Mouse (Mus musculus): ENCODE results near the gene Tnfaip8l3.

DNA sequence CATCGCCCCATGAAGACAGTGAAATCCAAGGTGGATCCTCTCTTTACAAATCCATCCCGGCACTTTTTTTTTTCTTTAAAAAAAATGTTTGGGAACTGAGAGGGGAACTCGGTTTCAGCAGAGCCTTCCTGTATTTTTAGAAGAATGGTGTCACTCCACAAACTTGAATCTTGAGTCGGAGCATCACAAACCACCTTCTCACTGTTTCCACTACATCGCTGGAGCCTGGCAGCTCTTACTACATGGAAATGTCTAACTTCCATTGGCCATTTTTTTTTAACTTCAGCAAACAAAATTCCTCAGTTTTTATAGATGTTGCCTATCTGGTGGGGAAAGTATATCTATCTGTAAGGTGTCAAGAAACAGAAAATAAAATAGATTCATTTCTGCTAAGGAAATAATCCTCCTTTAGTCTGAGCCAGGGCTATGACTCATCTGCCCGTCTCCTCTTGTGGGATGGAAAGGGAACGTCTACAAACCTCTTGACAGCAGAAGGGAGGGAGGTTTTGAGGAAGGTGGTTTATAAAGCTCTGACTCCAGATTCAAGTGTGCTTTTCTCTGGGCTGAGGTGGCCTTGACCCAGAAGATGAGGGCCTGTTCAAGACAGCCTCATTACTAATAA, 3.4 kb upstream of the Tnfaip8l3 start:
- TF ChIP-seq HCFC1 (IDR thresholded peaks at IDR 0.05; ENCODE audit: borderline replicate concordance, insufficient read depth, low read length) = no peak
- TF ChIP-seq ZC3H11A (IDR thresholded peaks at IDR 0.05; ENCODE audit: borderline replicate concordance, low read depth, low read length) = no peak
- no peak for TF ChIP-seq MAFK (IDR thresholded peaks at IDR 0.05; ENCODE audit: insufficient read depth, low read depth, low read length)
- TF ChIP-seq ZNF384 (IDR thresholded peaks at IDR 0.05; ENCODE audit: low read depth, low read length) = no peak
- TF ChIP-seq CHD2 (IDR thresholded peaks at IDR 0.05; ENCODE audit: low read depth, low read length) = no peak
